Mouse (Mus musculus) CD4-positive, CD25-positive, alpha-beta regulatory T cell, adult 4 months (primary cell): ENCODE data around the gene Acvr2a. TPM values are rescaled to one million over a fixed set of nuclear protein-coding genes. Genes with fewer than 3 reads are reported as not detected.
"Not testable (repeated sequence)": the region's sequence is repeated elsewhere in the genome, so short reads cannot be mapped to it uniquely, and the experiment has no call there.

ENCODE experiments used
- ATAC-seq: one replicate; pipeline ENCODE4 v1.8.0; 2017
- polyA plus RNA-seq, 2 experiments: library from polyadenylated mRNA; unstranded; fragments of 100-300 nt; shearing (Covaris generic); gene quantifications; one replicate each; pipeline ENCODE4 v1.2.1; 2017

The Acvr2a gene
- 1 to 10 TPM; 1.4 to 1.8 TPM for polyA plus RNA-seq

GRCm38 (mm10) chr2:48813371-48814222 is at the start of gene Acvr2a:
TSS of gene Acvr2a (plus strand) at chr2:48814109.
- ATAC-seq = peak; percentile 73

GRCm38 (mm10) chr2:48766513-48766912 is 47.4 kb upstream of the Acvr2a start:
- no peak for ATAC-seq

GRCm38 (mm10) chr2:48767778-48768177 is 46.1 kb upstream of the Acvr2a start:
- no peak for ATAC-seq

- ATAC-seq = no peak
These were observed 45.7 kb upstream of the Acvr2a start for GRCm38 (mm10) chr2:48768219-48768618.

GRCm38 (mm10) chr2:48770100-48770499 is 43.8 kb upstream of the Acvr2a start:
- ATAC-seq = no peak

GRCm38 (mm10) chr2:48770634-48771033 is 43.3 kb upstream of the Acvr2a start:
- ATAC-seq = no peak

GRCm38 (mm10) chr2:48775281-48775680 is 38.6 kb upstream of the Acvr2a start:
- ATAC-seq = no peak

GRCm38 (mm10) chr2:48788901-48789300 is 25.0 kb upstream of the Acvr2a start:
- no peak for ATAC-seq

GRCm38 (mm10) chr2:48814223-48815038 is 522 bp downstream of the Acvr2a start:
- peak; percentile 24 for ATAC-seq

- ATAC-seq = peak; percentile 1
These were observed 1.2 kb downstream of the Acvr2a start for GRCm38 (mm10) chr2:48815039-48815590.

GRCm38 (mm10) chr2:48816141-48817028 is 2.5 kb downstream of the Acvr2a start:
- no peak for ATAC-seq

- ATAC-seq = no peak
These were observed 12.0 kb downstream of the Acvr2a start for GRCm38 (mm10) chr2:48825878-48826277.

GRCm38 (mm10) chr2:48826380-48826779 is 12.5 kb downstream of the Acvr2a start:
- ATAC-seq = no peak

GRCm38 (mm10) chr2:48830492-48830891 is 16.6 kb downstream of the Acvr2a start:
- no peak for ATAC-seq

GRCm38 (mm10) chr2:48832305-48832704 is 18.4 kb downstream of the Acvr2a start:
- no peak for ATAC-seq

- ATAC-seq = no peak
These were observed 20.1 kb downstream of the Acvr2a start for GRCm38 (mm10) chr2:48833884-48834450.

- ATAC-seq = no peak
These were observed 27.9 kb downstream of the Acvr2a start for GRCm38 (mm10) chr2:48841611-48842470.

GRCm38 (mm10) chr2:48846689-48847398 is 32.9 kb downstream of the Acvr2a start:
- no peak for ATAC-seq

- ATAC-seq = not testable (repeated sequence)
These were observed 51.7 kb downstream of the Acvr2a start for GRCm38 (mm10) chr2:48865596-48865995.
